Mouse (Mus musculus) neutrophil, adult 5-6 weeks (primary cell): ENCODE measurements around the gene Wfdc6b. TPM values are rescaled to one million over a fixed set of nuclear protein-coding genes. Genes with fewer than 3 reads are reported as not detected.
"Not testable (repeated sequence)": the region's sequence is repeated elsewhere in the genome, so short reads cannot be mapped to it uniquely, and the experiment has no call there.

ENCODE experiments used
- ATAC-seq: fragments of 151-379, 151-347 bp; 2 replicates; pipeline ENCODE4 v1.8.0; 2017; ENCODE audit warnings: mild to moderate bottlenecking, moderate TSS enrichment; ENCODE audit not compliant: insufficient number of reproducible peaks, poor library complexity, low FRiP score, severe bottlenecking; ENCODE audit errors: extremely low read depth
- total RNA-seq: library from RNA; stranded (forward); fragments of 200-1000 nt; gene quantifications from 2 replicates; pipeline ENCODE4 v1.2.3, GENCODE M21; 2017

Gene Wfdc6b
- total RNA-seq = not detected in 2 replicates

GRCm38 (mm10) chr2:164613471-164613870 is at the start of gene Wfdc6b, which contains the start of gene Wfdc8:
Gene Wfdc6b (plus strand): TSS chr2:164613522.
Gene Wfdc8 (minus strand): TSS chr2:164613626.
- not testable (repeated sequence) for ATAC-seq

- ATAC-seq = no peak
Observed at GRCm38 (mm10) chr2:164564346-164564745, 49.0 kb upstream of the Wfdc6b start.

- no peak for ATAC-seq
Observed at GRCm38 (mm10) chr2:164566997-164567396, 46.3 kb upstream of the Wfdc6b start.

DNA sequence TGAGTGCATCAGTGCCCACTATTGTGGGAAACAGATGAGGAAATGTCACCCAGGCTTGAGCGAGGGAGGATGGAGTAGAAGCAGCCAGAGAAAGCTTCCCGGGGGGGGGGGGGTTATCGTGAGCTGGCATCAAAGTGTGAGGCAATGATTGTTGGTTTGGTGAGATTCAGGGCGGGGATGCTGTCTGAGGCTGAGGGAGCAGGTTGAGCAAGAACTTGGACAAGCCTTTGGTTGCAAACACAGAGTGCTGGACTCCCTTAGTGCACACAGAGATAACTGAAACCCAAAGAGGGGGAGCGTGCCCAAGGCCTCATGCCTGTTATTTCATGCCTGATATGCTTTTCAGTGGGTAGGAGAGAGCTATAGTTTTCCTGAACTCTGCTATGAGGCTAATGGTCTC is 45.9 kb upstream of the Wfdc6b start:
- ATAC-seq = no peak

- not testable (repeated sequence) for ATAC-seq
Observed at GRCm38 (mm10) chr2:164573359-164573758, 40.0 kb upstream of the Wfdc6b start, which contains the start of gene Spint3. Gene Spint3 (minus strand): TSS chr2:164573459.

DNA sequence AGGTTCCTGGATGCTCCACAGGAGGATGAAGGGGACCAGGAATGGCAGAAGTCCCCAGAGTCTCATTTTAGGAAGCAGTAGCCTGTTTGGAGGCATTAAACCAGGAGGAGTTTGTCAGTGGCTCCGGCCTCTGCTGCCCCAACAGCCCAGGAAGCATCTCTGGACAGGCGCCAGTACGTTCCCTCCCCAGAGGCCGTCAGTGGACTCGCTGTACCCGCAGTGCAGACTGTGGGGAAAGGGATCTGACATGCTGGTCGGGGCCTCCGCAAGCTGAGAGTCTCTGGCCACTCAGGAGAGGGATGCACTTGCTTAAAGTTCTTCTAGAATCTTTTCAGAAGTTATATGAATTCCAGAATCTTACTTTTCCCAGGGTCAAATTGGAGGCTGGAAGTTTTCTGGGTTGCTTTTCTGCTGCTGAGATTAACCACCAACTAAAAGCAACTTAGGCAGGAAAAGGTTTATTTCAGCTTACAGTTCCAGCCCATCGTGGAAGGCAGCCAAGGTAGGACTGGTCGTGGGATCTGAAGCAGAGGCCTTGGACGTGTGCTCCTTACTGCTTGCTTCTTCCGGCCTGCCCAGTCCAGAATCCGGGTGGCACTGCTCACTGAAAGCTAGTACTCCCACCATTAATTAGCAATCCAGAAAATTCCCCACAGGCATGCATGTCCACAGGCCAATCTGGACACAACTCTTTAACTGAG is 28.1 kb upstream of the Wfdc6b start, which contains the start of gene Wfdc6a:
Gene Wfdc6a (minus strand): TSS at position 423 of the 701 bp plus-strand sequence.
- ATAC-seq = not testable (repeated sequence)

DNA sequence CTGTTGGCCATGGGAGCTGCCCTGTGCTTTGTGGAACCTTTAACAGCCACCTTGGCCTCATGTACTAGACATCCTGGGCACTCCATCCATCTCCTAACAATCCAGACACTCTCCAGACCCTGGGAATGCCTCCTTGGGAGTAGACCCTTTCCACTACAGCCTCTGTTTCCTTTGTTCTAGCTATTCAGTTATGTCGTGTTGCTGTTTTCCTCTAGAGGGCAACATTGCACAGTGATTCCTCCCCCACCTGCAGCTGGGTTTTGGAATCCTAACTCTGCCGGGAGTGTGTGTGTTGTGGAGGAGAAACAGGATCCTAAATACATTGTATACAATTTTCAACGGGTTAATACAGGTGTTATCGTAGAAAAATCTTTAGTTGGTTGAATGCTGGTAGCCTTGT is 21.3 kb upstream of the Wfdc6b start:
- ATAC-seq = no peak

DNA sequence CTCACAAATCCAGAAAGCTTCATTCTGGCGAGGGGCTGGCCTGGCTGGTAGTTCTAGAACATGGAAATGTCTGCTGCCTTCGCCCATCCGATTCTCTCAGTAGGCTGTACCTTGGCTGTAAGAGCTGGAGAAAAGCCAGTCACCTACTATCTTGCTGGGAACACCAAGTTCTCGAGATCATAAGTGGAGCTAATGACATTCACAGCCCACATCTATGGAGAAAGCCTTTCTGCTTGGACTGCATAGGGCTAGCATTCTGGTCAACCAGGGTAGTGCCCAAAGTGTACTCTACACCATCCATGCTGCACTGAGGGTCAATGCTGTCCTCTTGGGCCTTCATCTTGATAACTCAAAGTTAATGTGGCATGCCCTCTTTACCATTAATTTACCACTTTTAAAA is 19.8 kb upstream of the Wfdc6b start, which contains the start of gene Eppin:
Gene Eppin (minus strand): TSS at position 101 of the 400 bp plus-strand sequence.
- ATAC-seq = no peak

DNA sequence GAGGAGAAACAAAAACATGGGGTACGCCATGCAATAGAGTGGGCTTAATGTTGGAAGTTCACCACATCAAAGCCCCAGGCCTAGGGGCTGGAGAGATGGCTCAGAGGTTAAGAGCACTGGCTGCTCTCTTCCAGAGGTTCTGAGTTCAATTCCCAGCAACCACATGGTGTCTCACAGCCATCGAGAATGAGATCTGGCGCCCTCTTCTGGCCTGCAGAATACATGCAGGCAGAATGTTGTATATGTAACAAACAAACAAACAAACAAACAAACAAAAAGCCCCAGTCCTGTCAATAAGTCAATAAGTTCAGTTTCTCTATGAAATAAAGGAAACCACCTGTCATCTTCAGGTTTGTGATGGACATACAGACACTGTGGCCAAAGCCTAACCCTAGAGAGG is 13.1 kb upstream of the Wfdc6b start:
- no peak for ATAC-seq

DNA sequence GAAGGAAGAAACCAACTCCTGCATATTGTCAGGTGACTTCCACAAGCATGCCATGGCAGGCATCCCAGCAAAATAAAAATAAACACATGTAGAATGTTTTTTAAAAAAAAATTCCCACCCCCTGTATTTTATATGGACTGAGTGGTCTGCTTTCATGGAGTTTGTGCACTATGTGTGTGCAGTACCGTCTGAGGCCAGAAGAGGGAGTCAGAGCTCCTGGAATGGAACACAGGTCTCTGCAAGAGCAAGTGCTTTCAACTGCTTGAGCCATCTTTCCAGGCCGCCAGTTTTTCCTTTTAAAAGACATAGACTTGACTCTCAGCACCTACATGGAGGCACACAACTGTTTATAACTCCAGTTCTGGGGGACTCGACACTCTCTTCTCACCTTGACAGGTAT is 9.8 kb upstream of the Wfdc6b start:
- ATAC-seq = no peak

DNA sequence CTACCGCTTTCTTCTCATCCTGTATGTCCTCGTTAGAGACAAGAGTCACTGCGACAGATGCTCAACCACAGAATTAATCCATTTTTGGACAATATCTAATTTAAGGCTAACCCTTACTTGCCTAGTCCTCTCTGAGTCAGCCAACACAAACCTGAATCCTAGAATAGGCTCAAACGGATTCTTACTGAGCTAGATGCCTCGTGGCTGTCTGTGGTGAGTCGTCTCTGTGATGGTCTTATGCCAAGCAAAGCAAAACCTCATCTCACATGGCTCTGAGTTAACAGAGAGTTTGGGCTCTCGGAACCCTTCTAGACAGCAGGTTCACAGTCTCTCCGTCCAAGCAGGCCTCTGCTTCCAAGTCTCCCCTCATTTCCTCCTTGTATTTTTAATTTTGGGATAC is 8.9 kb upstream of the Wfdc6b start:
- ATAC-seq = no peak

DNA sequence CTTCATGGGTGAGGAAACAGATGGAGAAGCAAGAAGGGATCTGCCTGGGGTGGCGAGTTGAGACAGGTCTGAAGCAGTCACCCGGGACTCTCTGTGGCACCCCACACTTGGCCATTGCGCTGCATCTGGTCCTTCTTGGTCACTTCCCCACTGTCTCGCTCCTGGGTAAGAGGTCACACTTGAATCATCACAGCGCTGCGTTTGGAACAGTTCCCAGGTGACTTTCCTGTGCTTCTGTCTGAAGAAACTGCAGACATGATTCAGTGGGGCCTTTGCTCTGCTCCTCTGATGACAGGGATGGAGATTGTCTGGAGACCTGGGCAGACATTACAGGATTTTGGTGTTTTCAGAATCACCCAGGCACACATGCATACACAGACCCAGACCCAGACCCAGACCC is 4.5 kb upstream of the Wfdc6b start:
- ATAC-seq = no peak

GRCm38 (mm10) chr2:164615386-164615785 is 2.1 kb downstream of the Wfdc6b start:
- ATAC-seq = no peak

- ATAC-seq = no peak
Observed at GRCm38 (mm10) chr2:164619050-164619449, 5.7 kb downstream of the Wfdc6b start.

GRCm38 (mm10) chr2:164621775-164622174 is 8.5 kb downstream of the Wfdc6b start:
- no peak for ATAC-seq

DNA sequence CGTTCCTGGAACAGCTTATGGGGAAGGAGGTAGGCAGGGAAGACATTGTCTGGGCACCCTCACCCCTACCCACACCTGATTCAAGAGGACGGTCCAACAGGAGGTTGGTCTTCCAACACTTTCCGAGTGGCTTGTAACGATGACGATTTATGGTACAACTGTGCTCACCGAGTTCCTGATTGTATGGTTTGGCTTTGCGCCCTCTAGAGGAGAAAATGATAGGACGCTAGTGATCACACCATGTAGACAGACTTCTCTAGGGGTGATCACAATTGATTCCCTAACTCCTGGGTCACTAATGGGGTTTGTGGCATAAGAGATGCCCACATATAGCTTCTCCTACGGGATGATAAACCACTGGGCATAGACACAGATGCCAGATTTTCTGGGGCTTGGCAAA is 21.9 kb downstream of the Wfdc6b start:
- no peak for ATAC-seq

DNA sequence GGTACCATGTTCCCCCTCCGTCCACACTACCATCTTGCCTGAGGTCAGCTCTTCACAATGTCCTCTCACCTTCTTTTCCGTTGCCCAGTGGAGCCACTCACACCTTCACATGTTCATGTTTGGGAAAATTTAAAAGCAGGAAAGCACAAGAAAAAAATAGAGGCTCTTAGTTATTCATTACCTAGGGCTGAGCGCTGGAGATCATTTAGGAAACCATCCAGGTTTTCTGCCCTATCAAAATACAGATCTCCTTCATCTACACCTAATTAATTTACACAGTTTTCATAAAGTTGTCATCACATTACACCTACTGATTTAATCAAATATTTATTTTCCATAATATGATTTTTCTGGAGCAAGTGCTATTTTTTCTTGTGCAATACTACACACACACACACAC is 25.4 kb downstream of the Wfdc6b start, which contains the start of gene Wfdc16:
Gene Wfdc16 (minus strand): TSS at position 101 of the 400 bp plus-strand sequence.
- ATAC-seq = no peak

DNA sequence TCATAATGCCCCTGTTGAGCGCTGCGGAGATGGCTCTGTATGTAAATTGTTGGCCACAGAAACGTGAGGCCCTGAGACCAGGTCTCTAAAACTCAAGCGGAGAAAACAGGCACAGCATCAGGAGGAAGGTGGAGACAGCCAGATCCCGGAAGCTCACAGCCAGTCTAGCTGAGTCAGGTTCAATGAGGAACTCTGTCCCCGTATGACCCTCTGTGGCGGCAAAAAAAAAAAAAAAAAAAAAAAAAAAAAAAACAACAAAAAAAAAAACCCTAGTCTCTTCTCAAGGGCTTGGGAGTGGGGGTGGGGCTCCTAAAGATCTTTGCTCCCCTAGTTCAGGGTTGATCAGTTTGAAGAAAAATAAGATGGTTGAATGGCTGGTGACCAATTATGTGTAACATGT is 27.8 kb downstream of the Wfdc6b start:
- peak; percentile 99 for ATAC-seq

GRCm38 (mm10) chr2:164641881-164642673 is 28.8 kb downstream of the Wfdc6b start:
- ATAC-seq = no peak

DNA sequence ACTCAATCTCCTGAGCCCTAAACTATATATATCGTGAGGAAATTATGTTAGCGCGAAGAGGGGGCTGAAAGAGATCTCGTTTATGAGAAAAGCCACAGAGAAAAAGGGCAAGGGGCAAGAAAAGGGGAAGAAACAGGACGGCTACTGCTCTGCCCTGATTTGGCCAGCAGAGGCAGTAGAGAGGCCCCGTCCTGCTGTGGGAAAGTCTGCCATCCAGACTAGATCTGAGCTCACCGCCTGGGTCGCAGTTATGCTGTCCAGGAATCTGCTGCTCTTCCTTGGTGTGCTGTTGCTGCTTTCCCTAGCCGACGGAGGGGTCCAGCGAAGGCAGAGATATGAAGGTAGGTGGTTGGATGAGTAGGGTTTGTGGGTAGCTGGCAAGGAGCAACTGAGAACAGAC is 42.5 kb downstream of the Wfdc6b start, which contains the start of gene Wfdc10:
Gene Wfdc10 (plus strand): TSS at position 189 of the 400 bp plus-strand sequence.
- ATAC-seq = peak; percentile 92
